Mouse (Mus musculus) heart, embryonic 13.5 days (tissue): ENCODE data around the gene Abca4. TPM values are rescaled to one million over a fixed set of nuclear protein-coding genes. Genes with fewer than 3 reads are reported as not detected.

ENCODE experiments used
- ATAC-seq: fragments of 200-750 bp; cut with Nextera tagmentation; 2 replicates; pipeline ENCODE4 v1.8.0; 2017; ENCODE audit warnings: moderate TSS enrichment; ENCODE audit not compliant: insufficient number of reproducible peaks, low FRiP score, low TSS enrichment; ENCODE audit errors: extremely low read depth
- H3K27ac ChIP-seq: fragments of 300-500 bp; sonication (generic); replicated peaks from 2 replicates; pipeline ENCODE4 v1.5.1; 2015; ENCODE audit warnings: moderate library complexity, mild to moderate bottlenecking, inconsistent platforms
- H3K27me3 ChIP-seq: fragments of 300-500 bp; sonication (generic); replicated peaks from 2 replicates; pipeline ENCODE4 v1.6.1; 2015; ENCODE audit warnings: mild to moderate bottlenecking, inconsistent platforms
- H3K36me3 ChIP-seq: fragments of 300-500 bp; sonication (generic); 2 replicates; pipeline ENCODE4 v1.6.1; 2015; ENCODE audit warnings: mild to moderate bottlenecking, inconsistent platforms
- H3K4me1 ChIP-seq: fragments of 300-500 bp; sonication (generic); 2 replicates; pipeline ENCODE4 v1.6.1; 2015; ENCODE audit warnings: inconsistent platforms
- H3K4me2 ChIP-seq: fragments of 300-500 bp; sonication (generic); 2 replicates; pipeline ENCODE4 v1.6.1; 2015; ENCODE audit warnings: inconsistent platforms, mild to moderate bottlenecking, moderate library complexity
- H3K4me3 ChIP-seq: fragments of 300-500 bp; sonication (generic); 2 replicates; pipeline ENCODE4 v1.5.1; 2015; ENCODE audit warnings: moderate library complexity, mild to moderate bottlenecking, inconsistent platforms
- H3K9ac ChIP-seq: fragments of 300-500 bp; sonication (generic); 2 replicates; pipeline ENCODE4 v1.6.1; 2015; ENCODE audit warnings: inconsistent platforms, mild to moderate bottlenecking, moderate library complexity
- H3K9me3 ChIP-seq: fragments of 300-500 bp; sonication (generic); 2 replicates; pipeline ENCODE4 v1.6.1; 2016; ENCODE audit warnings: inconsistent platforms
- WGBS: fragments of 180-500 bp; shearing (Covaris S2); methylation state at CpG from one replicate; pipeline ENCODE4 v1.1.7; 2015; ENCODE audit warnings: mixed read lengths; 5-methylcytosine and 5-hydroxymethylcytosine counted together
- polyA plus RNA-seq: library from polyadenylated mRNA; unstranded; fragments of >200 nt; fragmentation: Nextera tagmentation; extraction: Ambion mirVana; gene quantifications from 2 replicates; pipeline ENCODE4 v1.2.1, GENCODE M21; 2015

The Abca4 gene
- polyA plus RNA-seq, 1 experiment from 2014 or later = 2.4 TPM

DNA sequence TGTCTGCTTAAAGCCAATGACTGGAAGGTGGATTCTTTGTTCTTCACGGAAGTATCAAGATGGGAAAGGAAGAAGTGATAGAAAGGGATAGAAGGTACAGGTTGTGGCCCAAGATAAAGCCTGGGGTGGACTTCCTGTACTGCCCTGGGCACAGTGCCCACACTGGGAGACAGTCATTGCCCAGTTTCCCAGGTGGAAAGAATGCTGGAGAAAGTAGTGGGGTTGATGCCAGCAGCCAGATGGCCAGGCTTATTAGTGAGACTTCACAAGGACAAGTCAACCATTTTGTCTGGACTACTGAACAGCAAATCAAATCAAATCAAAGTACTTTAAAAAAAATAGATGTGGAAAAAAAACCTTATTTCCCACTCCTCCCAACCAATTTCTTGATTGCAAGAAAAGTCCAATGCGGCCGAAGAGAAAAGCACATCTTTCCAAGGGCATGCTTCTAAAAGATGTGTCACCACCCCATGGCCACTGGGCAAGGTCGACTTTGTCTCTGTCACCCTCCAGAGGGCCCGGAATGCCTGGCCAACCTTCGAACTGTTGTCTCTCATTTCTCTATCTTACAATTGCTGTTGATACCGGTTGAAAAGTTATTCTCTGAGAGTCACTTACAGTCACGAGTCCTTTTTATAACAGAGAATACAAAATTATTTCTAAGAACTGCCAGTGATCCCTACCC, 132.6 kb downstream of the Abca4 start:
- H3K4me2 ChIP-seq = no peak overlapping the region
- 72% methylated on average over 8 of the region's 8 CpGs for WGBS

DNA sequence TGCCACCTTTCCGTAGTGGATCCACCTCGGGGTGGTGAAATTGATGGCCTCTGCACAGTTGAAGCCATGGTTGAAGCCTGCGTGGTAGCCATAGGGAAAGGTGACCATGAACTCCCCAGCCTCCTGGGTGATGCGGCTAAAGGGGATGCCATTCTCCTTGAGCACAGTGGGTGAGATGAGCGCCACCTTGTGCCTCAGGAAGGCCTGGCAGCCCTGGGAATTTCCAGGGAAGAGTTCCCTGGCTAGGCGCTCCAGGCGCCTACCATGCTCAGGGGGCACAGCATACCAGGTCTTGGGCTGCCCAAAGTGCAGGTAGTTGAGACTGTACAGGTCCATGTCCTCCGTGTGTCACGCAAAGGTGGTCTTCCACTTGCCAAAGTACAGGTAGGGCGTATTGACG, 139.9 kb downstream of the Abca4 start:
- peaks cover 4% of the 10 kb centered on the region for H3K27me3 ChIP-seq
- no peaks in the 10 kb centered on the region for H3K4me1 ChIP-seq
- WGBS = 44% methylated on average over 11 of the region's 11 CpGs
- ATAC-seq = no peak
- H3K9me3 ChIP-seq = no peaks in the 10 kb centered on the region
- H3K4me3 ChIP-seq = no peak overlapping the region
- no peak overlapping the region for H3K27ac ChIP-seq
- no peak overlapping the region for H3K9ac ChIP-seq
- no peaks in the 10 kb centered on the region for H3K36me3 ChIP-seq
- H3K4me2 ChIP-seq = no peak overlapping the region

More for the DNA sequence above, 132.6 kb downstream of the Abca4 start:
- ATAC-seq = no peak
- H3K27ac ChIP-seq = no peak overlapping the region
- no peak overlapping the region for H3K4me3 ChIP-seq
- H3K27me3 ChIP-seq = no peaks in the 10 kb centered on the region
- no peaks in the 10 kb centered on the region for H3K9me3 ChIP-seq
- H3K4me1 ChIP-seq = no peaks in the 10 kb centered on the region
- H3K36me3 ChIP-seq = no peaks in the 10 kb centered on the region
- H3K9ac ChIP-seq = no peak overlapping the region

DNA sequence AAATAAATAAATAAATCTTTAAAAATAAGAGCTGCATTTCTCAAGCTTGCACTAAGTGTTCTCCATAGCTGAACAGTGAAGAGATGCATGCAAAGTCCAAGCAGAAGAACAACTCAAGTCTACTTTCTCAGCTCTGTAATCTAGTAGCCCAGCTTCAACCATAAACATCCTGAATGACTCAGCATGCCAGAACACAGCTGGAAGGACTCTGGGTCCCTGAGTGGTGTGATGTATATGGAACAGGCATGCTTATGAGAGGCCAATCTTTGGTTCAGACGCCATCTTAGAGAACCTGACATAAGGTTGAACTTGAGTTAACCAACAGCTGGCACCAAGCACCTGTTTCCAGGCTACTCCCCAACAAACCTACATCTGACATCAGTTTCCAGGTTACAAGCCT, 142.7 kb downstream of the Abca4 start:
- Histone ChIP-seq H3K36me3 (no peaks in the 10 kb centered on the region), H3K4me3 (no peak overlapping the region), H3K4me2 (no peak overlapping the region), H3K27ac (no peak overlapping the region), H3K9me3 (no peaks in the 10 kb centered on the region), H3K9ac (no peak overlapping the region), H3K4me1 (no peaks in the 10 kb centered on the region), H3K27me3 (peaks cover 4% of the 10 kb centered on the region)
- no peak for ATAC-seq
- 42% methylated on average over 1 of the region's 1 CpGs for WGBS

- Histone ChIP-seq H3K9me3 (no peaks in the 10 kb centered on the region), H3K4me3 (no peak overlapping the region), H3K9ac (no peak overlapping the region), H3K4me1 (no peaks in the 10 kb centered on the region), H3K27ac (no peak overlapping the region), H3K36me3 (no peaks in the 10 kb centered on the region), H3K27me3 (no peaks in the 10 kb centered on the region), H3K4me2 (no peak overlapping the region)
- no peak for ATAC-seq
- 72% methylated on average over 4 of the region's 4 CpGs for WGBS
Observed at GRCm38 (mm10) chr3:122196621-122197298, 152.5 kb downstream of the Abca4 start.

DNA sequence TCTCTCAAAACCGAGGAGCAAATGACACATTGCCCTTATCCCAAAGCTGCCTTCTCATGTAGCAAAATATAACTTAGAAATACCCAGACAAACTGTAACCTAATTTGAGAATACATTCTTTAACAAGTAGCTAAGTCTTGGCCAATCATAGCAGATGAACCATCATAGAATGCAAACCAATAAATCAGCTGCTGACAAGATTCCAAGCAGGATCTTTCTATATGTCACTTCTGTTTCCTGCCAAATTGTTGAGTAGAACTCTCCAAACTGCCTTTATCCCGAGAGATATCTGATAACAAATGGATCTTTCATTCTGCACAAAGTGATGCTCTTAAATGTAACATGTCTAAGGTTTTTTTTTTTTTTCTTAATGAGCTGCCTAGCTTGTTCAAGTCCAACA, 154.3 kb downstream of the Abca4 start:
- H3K4me3 ChIP-seq = no peak overlapping the region
- no peaks in the 10 kb centered on the region for H3K9me3 ChIP-seq
- H3K27ac ChIP-seq = no peak overlapping the region
- 52% methylated on average over 2 of the region's 2 CpGs for WGBS
- no peaks in the 10 kb centered on the region for H3K4me1 ChIP-seq
- ATAC-seq = no peak
- H3K9ac ChIP-seq = no peak overlapping the region
- no peaks in the 10 kb centered on the region for H3K27me3 ChIP-seq
- no peak overlapping the region for H3K4me2 ChIP-seq
- H3K36me3 ChIP-seq = no peaks in the 10 kb centered on the region

DNA sequence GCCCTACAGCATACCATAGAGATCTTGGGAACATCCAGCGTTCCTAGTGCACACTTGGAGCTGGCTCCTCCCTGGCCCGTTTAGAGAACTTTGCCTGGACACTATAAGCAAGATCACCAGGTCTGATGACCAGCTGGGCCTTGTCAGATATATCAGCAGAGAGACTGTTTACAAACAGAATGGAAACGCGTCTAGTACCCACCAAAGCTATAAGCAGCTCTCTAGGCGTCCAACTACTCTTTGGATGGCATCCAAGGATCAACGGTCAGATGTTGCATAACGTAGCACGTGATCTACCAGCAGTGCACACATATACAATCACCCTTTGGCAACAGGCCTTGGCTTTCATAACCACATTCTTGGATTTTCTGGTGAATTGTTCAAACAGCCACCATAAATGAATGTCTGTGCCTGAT, 154.7 kb downstream of the Abca4 start:
- Histone ChIP-seq H3K27ac (no peak overlapping the region), H3K36me3 (no peaks in the 10 kb centered on the region), H3K4me1 (no peaks in the 10 kb centered on the region), H3K4me2 (no peak overlapping the region), H3K4me3 (no peak overlapping the region), H3K9ac (no peak overlapping the region), H3K27me3 (no peaks in the 10 kb centered on the region), H3K9me3 (no peaks in the 10 kb centered on the region)
- ATAC-seq = no peak
- 54% methylated on average over 8 of the region's 8 CpGs for whole genome bisulfite sequencing

DNA sequence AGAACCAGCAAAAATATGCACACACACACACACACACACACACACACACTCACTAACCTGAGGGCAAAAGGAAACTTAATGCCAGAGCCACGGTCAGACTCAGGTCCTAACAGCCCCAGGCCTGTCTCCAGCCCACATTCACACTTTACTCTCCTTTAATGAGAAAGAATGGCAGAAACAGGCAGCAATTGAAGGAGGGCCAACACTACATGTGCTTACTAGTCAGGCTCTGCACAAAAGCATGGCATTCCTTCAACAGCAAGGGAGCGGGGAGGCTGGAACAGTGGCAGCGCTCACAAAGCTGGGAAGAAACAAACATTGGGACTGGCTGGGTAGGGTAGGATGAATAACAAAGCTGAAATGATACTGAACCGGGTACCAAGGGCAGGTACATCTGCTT, 155.4 kb downstream of the Abca4 start:
- no peak overlapping the region for H3K9ac ChIP-seq
- H3K4me1 ChIP-seq = no peaks in the 10 kb centered on the region
- no peaks in the 10 kb centered on the region for H3K36me3 ChIP-seq
- H3K4me2 ChIP-seq = no peak overlapping the region
- WGBS = 83% methylated on average over 4 of the region's 4 CpGs
- H3K27ac ChIP-seq = no peak overlapping the region
- H3K4me3 ChIP-seq = no peak overlapping the region
- H3K27me3 ChIP-seq = no peaks in the 10 kb centered on the region
- ATAC-seq = no peak
- H3K9me3 ChIP-seq = no peaks in the 10 kb centered on the region

DNA sequence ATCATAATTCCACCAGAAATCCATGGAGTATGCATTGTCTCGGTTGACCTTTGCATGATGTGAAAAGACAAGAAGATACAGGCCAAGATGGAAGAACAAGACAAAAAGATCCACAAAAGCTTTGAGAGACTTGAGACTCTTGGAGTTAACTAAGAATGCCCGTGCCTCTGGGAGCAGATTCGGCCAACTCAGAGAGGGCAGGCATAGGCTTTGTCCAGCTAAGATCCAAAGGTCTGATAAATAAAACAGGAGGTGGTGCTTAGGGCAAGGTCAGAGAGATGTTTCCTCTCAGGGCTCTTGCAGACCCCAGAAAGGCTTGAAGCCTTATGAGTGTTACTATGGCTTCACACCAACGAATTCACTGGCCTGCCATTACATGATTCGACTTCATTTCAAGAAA, 155.8 kb downstream of the Abca4 start:
- H3K4me2 ChIP-seq = no peak overlapping the region
- 79% methylated on average over 5 of the region's 5 CpGs for WGBS
- ATAC-seq = no peak
- no peaks in the 10 kb centered on the region for H3K27me3 ChIP-seq
- no peaks in the 10 kb centered on the region for H3K36me3 ChIP-seq
- no peak overlapping the region for H3K9ac ChIP-seq
- H3K4me3 ChIP-seq = no peak overlapping the region
- H3K4me1 ChIP-seq = no peaks in the 10 kb centered on the region
- H3K27ac ChIP-seq = no peak overlapping the region
- no peaks in the 10 kb centered on the region for H3K9me3 ChIP-seq

DNA sequence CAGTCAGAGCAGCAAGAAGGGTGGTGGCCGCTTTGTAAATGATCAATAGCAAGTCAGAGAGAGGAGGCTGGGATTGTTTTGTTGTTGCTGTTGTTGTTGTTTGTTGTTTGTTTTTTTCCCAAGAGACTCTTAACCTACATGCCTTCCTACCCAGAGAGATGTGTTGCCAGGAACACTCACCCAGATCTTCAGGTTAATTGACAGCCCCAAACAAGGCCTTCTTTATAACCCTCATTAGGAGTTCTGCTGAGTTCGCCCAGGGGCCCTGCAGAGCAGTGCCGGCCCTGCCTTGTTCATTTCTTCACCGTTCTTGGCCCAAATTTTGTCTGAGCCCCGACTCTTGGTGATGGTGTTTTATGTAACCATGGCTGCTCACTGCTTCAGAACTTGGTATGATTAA, 156.2 kb downstream of the Abca4 start:
- Histone ChIP-seq H3K36me3 (no peaks in the 10 kb centered on the region), H3K4me2 (no peak overlapping the region), H3K4me1 (no peaks in the 10 kb centered on the region), H3K9ac (no peak overlapping the region), H3K9me3 (no peaks in the 10 kb centered on the region), H3K27me3 (no peaks in the 10 kb centered on the region), H3K27ac (no peak overlapping the region), H3K4me3 (no peak overlapping the region)
- no peak for ATAC-seq
- WGBS = 80% methylated on average over 5 of the region's 5 CpGs

GRCm38 (mm10) chr3:122202307-122202732, 158.1 kb downstream of the Abca4 start:
- Histone ChIP-seq H3K27me3 (no peaks in the 10 kb centered on the region), H3K9ac (no peak overlapping the region), H3K9me3 (no peaks in the 10 kb centered on the region), H3K27ac (no peak overlapping the region), H3K4me3 (no peak overlapping the region), H3K4me1 (no peaks in the 10 kb centered on the region), H3K36me3 (no peaks in the 10 kb centered on the region), H3K4me2 (no peak overlapping the region)
- WGBS = 44% methylated on average over 5 of the region's 5 CpGs
- ATAC-seq = no peak

GRCm38 (mm10) chr3:122203675-122204329, 159.6 kb downstream of the Abca4 start:
- no peak for ATAC-seq
- no peak overlapping the region for H3K9ac ChIP-seq
- H3K4me1 ChIP-seq = peaks cover 5% of the 10 kb centered on the region; the same call in 1 of the 2 replicates
- no peaks in the 10 kb centered on the region for H3K36me3 ChIP-seq
- WGBS = 68% methylated on average over 9 of the region's 9 CpGs
- no peak overlapping the region for H3K4me2 ChIP-seq
- no peaks in the 10 kb centered on the region for H3K27me3 ChIP-seq
- H3K4me3 ChIP-seq = no peak overlapping the region
- H3K27ac ChIP-seq = no peak overlapping the region
- no peaks in the 10 kb centered on the region for H3K9me3 ChIP-seq
